Mouse (Mus musculus): ENCODE data around the gene Creb3l1. TPM values are rescaled to one million over a fixed set of nuclear protein-coding genes. Genes with fewer than 3 reads are reported as not detected.

Creb3l1 gene
- 10 to 100 TPM in 1 of 2 experiments, 1 to 10 TPM in 1; 8.0 to 10.3 TPM for total RNA-seq (2021)
- long read RNA-seq, experiment 1, partial matches to known transcripts = 1 of 3 reads
- long read RNA-seq, experiment 1, other reads (novel, unspliced or antisense) = 1 of 3 reads
- long read RNA-seq, experiment 2, partial matches to known transcripts = 2 of 4 reads
- long read RNA-seq, experiment 2, other reads (novel, unspliced or antisense) = 0 of 4 reads

- peak; percentile 71 for DNase-seq
Measured at GRCm38 (mm10) chr2:92024274-92024672, at the start of gene Creb3l1. Creb3l1 (minus strand) TSS chr2:92024502.

GRCm38 (mm10) chr2:92071143-92071542, 46.8 kb upstream of the Creb3l1 start:
- no peak for DNase-seq

- no peak for DNase-seq
Measured at GRCm38 (mm10) chr2:92069630-92070029, 45.3 kb upstream of the Creb3l1 start.

GRCm38 (mm10) chr2:92067600-92067999, 43.3 kb upstream of the Creb3l1 start:
- no peak for DNase-seq

- DNase-seq = no peak
Measured at GRCm38 (mm10) chr2:92066899-92067298, 42.6 kb upstream of the Creb3l1 start.

GRCm38 (mm10) chr2:92065938-92066337, 41.6 kb upstream of the Creb3l1 start:
- no peak for DNase-seq

GRCm38 (mm10) chr2:92065269-92065888, 41.1 kb upstream of the Creb3l1 start:
- no peak for DNase-seq

- DNase-seq = no peak
Measured at GRCm38 (mm10) chr2:92063106-92063505, 38.8 kb upstream of the Creb3l1 start.

GRCm38 (mm10) chr2:92061337-92061736, 37.0 kb upstream of the Creb3l1 start:
- no peak for DNase-seq

- DNase-seq = no peak
Measured at GRCm38 (mm10) chr2:92060291-92060690, 36.0 kb upstream of the Creb3l1 start.

GRCm38 (mm10) chr2:92059481-92060220, 35.3 kb upstream of the Creb3l1 start:
- peak; percentile 64 for DNase-seq

- no peak for DNase-seq
Measured at GRCm38 (mm10) chr2:92058936-92059335, 34.6 kb upstream of the Creb3l1 start.

- DNase-seq = peak; percentile 87
Measured at GRCm38 (mm10) chr2:92058469-92058868, 34.2 kb upstream of the Creb3l1 start.

GRCm38 (mm10) chr2:92056760-92057159, 32.5 kb upstream of the Creb3l1 start:
- DNase-seq = no peak

- peak; percentile 48 for DNase-seq
Measured at GRCm38 (mm10) chr2:92055831-92056236, 31.5 kb upstream of the Creb3l1 start.

- peak; percentile 95 for DNase-seq
Measured at GRCm38 (mm10) chr2:92055101-92055813, 31.0 kb upstream of the Creb3l1 start.

GRCm38 (mm10) chr2:92052754-92053153, 28.5 kb upstream of the Creb3l1 start:
- DNase-seq = no peak

- peak; percentile 50 for DNase-seq
Measured at GRCm38 (mm10) chr2:92052188-92052587, 27.9 kb upstream of the Creb3l1 start.

GRCm38 (mm10) chr2:92048034-92048690, 23.9 kb upstream of the Creb3l1 start:
- DNase-seq = no peak

GRCm38 (mm10) chr2:92047601-92048000, 23.3 kb upstream of the Creb3l1 start:
- no peak for DNase-seq

GRCm38 (mm10) chr2:92043285-92043684, 19.0 kb upstream of the Creb3l1 start:
- no peak for DNase-seq

- no peak for DNase-seq
Measured at GRCm38 (mm10) chr2:92041538-92041937, 17.2 kb upstream of the Creb3l1 start.

Data from gastrocnemius, postnatal 25 days (tissue).